Mouse (Mus musculus) myocyte (in vitro differentiated cells): ENCODE data around the gene D230025D16Rik. TPM values are rescaled to one million over a fixed set of nuclear protein-coding genes. Genes with fewer than 3 reads are reported as not detected.

ENCODE experiments used
- H3K27me3 ChIP-seq: one replicate; pipeline ENCODE4 v1.6.1; 2011; ENCODE audit not compliant: control insufficient read depth, insufficient read depth, insufficient read length
- H3K36me3 ChIP-seq: one replicate; pipeline ENCODE4 v1.6.1; 2011; ENCODE audit not compliant: control insufficient read depth, insufficient read depth
- H3K4me2 ChIP-seq: one replicate; pipeline ENCODE4 v1.6.1; 2011; ENCODE audit warnings: low read depth, control low read depth
- H3K4me3 ChIP-seq: one replicate; pipeline ENCODE4 v1.5.1; 2011; ENCODE audit warnings: mild to moderate bottlenecking, control low read depth, moderate library complexity
- H3K79me2 ChIP-seq: one replicate; pipeline ENCODE4 v1.6.1; 2011; ENCODE audit not compliant: control insufficient read depth, insufficient read depth
- H3ac ChIP-seq: one replicate; pipeline ENCODE4 v1.6.1; 2011; ENCODE audit not compliant: control insufficient read depth, insufficient read length
- CEBPB ChIP-seq: IDR thresholded peaks from 2 replicates; pipeline ENCODE4 v1.6.1; 2011; ENCODE audit warnings: mild to moderate bottlenecking, moderate library complexity; ENCODE audit not compliant: poor library complexity, insufficient read depth, severe bottlenecking
- E2F4 ChIP-seq: IDR thresholded peaks from one replicate; pipeline ENCODE4 v1.6.1; 2011; ENCODE audit warnings: mild to moderate bottlenecking, control low read depth, moderate library complexity; ENCODE audit not compliant: insufficient read depth
- MAX ChIP-seq: IDR thresholded peaks from one replicate; pipeline ENCODE4 v1.6.1; 2011; ENCODE audit warnings: low read depth, mild to moderate bottlenecking, control low read depth
- MYOD1 ChIP-seq, 3 experiments: IDR thresholded peaks; one replicate each; pipeline ENCODE4 v1.6.1; 2011; ENCODE audit warnings: control low read depth in 2 of 3, low read depth in 2 of 3, mild to moderate bottlenecking in 2 of 3, moderate library complexity in 1 of 3; ENCODE audit not compliant: insufficient read length in 2 of 3, control insufficient read depth in 1 of 3
- MYOG ChIP-seq, 3 experiments: IDR thresholded peaks; one replicate each; pipeline ENCODE4 v1.6.1; 2011; ENCODE audit warnings: control low read depth in 2 of 3, low read depth in 2 of 3, mild to moderate bottlenecking in 2 of 3; ENCODE audit not compliant: insufficient read length in 2 of 3, control insufficient read depth in 1 of 3, insufficient read depth in 1 of 3
- POLR2A ChIP-seq: IDR thresholded peaks from one replicate; pipeline ENCODE4 v1.6.1; 2011; ENCODE audit warnings: low read depth, mild to moderate bottlenecking, control low read depth, moderate library complexity; ENCODE audit not compliant: insufficient read length
- POLR2AphosphoS2 ChIP-seq: IDR thresholded peaks from one replicate; pipeline ENCODE4 v1.6.1; 2011; ENCODE audit warnings: low read depth, control low read depth; ENCODE audit not compliant: insufficient read length
- REST ChIP-seq: IDR thresholded peaks from one replicate; pipeline ENCODE4 v1.6.1; 2011; ENCODE audit warnings: mild to moderate bottlenecking, control low read depth, moderate library complexity; ENCODE audit not compliant: insufficient read depth, insufficient read length
- SRF ChIP-seq: IDR thresholded peaks from one replicate; pipeline ENCODE4 v1.6.1; 2011; ENCODE audit warnings: low read depth; ENCODE audit not compliant: control insufficient read depth, insufficient read length
- TCF12 ChIP-seq: IDR thresholded peaks from one replicate; pipeline ENCODE4 v1.6.1; 2011; ENCODE audit warnings: mild to moderate bottlenecking, control low read depth; ENCODE audit not compliant: poor library complexity, insufficient read depth, severe bottlenecking
- TCF3 ChIP-seq: IDR thresholded peaks from one replicate; pipeline ENCODE4 v1.6.1; 2011; ENCODE audit warnings: low read depth, control low read depth; ENCODE audit not compliant: insufficient read length
- USF1 ChIP-seq: IDR thresholded peaks from one replicate; pipeline ENCODE4 v1.6.1; 2011; ENCODE audit warnings: low read depth, mild to moderate bottlenecking, control low read depth, moderate library complexity
- polyA plus RNA-seq: library from polyadenylated mRNA; unstranded; fragments of >200 nt; fragmentation: generic; extraction: Trizol; gene quantifications from one replicate; pipeline ENCODE4 v1.2.1, GENCODE M21; 2012; ENCODE audit warnings: missing spikeins

Gene D230025D16Rik
- polyA plus RNA-seq, 1 experiment: 16.6 TPM

- Histone ChIP-seq H3ac (no peak overlapping the region), H3K36me3 (peaks cover 60% of the 10 kb centered on the region), H3K4me3 (no peak overlapping the region), H3K27me3 (no peaks in the 10 kb centered on the region), H3K4me2 (no peak overlapping the region), H3K79me2 (peaks cover 90% of the 10 kb centered on the region)
- TF ChIP-seq MYOG (IDR thresholded peaks at IDR 0.05; ENCODE audit: control insufficient read depth in 1 of 3, insufficient read depth in 1 of 3, insufficient read length in 2 of 3, low read depth in 2 of 3) (no peak), TCF3 (no peak)
These were observed 32.8 kb upstream of the D230025D16Rik start for GRCm38 (mm10) chr8:105192182-105192581.

DNA sequence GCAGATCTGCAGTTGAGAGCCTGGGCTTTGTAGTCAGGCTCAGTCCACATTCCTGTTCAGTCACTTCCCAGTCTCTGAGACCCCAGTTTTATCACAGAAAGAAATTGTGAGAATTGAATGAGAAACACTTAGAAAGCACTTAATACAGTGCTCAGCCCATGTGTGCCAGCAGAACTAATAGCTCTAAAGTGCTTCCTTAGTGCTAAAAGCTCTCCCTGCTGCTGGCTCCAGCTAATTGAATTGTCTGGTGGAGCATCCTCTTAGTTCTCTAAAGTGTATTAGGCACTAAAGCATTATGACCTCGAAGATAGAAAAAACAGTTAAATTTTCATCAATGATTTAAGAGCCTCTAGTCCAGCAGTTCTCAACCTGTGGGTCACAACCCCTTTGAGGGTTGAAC is 19.2 kb upstream of the D230025D16Rik start:
- peaks cover 28% of the 10 kb centered on the region for H3K36me3 ChIP-seq
- no peaks in the 10 kb centered on the region for H3K27me3 ChIP-seq
- TF ChIP-seq POLR2AphosphoS2 (no peak), POLR2A (no peak), REST (no peak), CEBPB (no peak), MYOD1 (IDR thresholded peaks at IDR 0.05; ENCODE audit: control insufficient read depth in 1 of 3, insufficient read length in 2 of 3, low read depth in 2 of 3) (no peak), SRF (no peak), TCF12 (no peak), MAX (no peak), E2F4 (no peak), MYOG (IDR thresholded peaks at IDR 0.05; ENCODE audit: control insufficient read depth in 1 of 3, insufficient read depth in 1 of 3, insufficient read length in 2 of 3, low read depth in 2 of 3) (no peak), USF1 (no peak), TCF3 (no peak)
- H3K4me3 ChIP-seq: no peak overlapping the region
- H3K79me2 ChIP-seq: peaks cover 19% of the 10 kb centered on the region
- H3ac ChIP-seq: no peak overlapping the region
- no peak overlapping the region for H3K4me2 ChIP-seq

DNA sequence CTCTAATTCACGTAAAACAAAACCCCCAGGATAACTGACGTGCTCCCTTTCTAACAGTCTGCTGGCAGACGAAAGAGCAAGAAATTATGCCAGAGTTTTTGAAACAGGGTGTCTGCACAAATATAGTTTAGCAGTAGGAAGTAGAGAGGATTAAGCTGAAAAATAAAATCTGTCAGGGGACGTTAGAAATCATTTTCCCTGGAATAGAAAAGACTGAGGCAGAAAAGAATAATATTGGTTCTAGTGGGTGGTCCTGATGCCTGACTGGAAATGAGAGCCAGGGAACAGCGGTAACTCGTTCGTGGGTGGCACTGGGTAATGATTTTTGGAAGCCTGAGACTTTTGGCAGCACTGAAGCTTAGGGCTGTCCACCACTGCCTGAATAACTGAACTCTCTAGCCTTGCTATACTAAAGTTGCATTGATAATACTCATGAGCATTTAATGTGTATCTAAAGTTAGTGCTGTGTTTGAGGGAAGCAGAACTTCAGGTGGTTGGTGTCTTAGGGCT is 18.1 kb upstream of the D230025D16Rik start:
- Histone ChIP-seq H3K27me3 (no peaks in the 10 kb centered on the region), H3K36me3 (peaks cover 33% of the 10 kb centered on the region)
- TF ChIP-seq REST (no peak), TCF12 (no peak), POLR2A (no peak), MYOD1 (IDR thresholded peaks at IDR 0.05; ENCODE audit: control insufficient read depth in 1 of 3, insufficient read length in 2 of 3, low read depth in 2 of 3) (no peak), SRF (no peak), POLR2AphosphoS2 (no peak)

DNA sequence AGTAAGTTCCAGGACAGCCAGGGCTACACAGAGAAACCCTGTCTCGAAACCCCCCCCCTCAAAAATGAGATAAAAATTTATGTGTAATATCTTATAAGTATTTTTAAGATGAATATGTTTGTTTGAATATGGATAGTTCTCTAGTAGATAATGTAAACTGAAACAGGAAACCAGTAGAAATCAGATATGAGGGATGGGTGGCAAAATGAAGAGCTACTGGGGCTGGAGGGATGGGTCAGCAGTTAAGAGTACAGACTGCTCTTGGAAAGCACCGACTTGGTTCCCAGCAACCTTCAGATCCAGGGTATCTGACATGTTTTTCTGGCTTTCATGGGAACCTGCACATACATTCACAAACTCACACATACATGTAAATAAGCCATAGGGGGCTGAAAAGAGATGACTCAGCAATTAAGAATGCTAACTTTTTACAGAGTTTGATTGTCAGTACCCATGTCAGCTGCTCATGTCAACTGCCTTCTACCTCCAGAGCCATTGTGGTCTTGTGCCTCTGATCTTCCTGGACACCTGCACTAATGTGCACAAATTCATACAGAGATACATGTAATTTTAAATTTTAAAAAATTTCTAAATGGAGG is 17.2 kb upstream of the D230025D16Rik start:
- TF ChIP-seq TCF3 (no peak), SRF (no peak), TCF12 (no peak)
- Histone ChIP-seq H3K79me2 (peaks cover 24% of the 10 kb centered on the region), H3K4me3 (no peak overlapping the region), H3K36me3 (peaks cover 32% of the 10 kb centered on the region), H3ac (no peak overlapping the region), H3K4me2 (no peak overlapping the region), H3K27me3 (no peaks in the 10 kb centered on the region)

More for the DNA sequence above, 18.1 kb upstream of the D230025D16Rik start:
- Histone ChIP-seq H3K4me2 (no peak overlapping the region), H3K79me2 (peaks cover 25% of the 10 kb centered on the region), H3K4me3 (no peak overlapping the region), H3ac (no peak overlapping the region)

DNA sequence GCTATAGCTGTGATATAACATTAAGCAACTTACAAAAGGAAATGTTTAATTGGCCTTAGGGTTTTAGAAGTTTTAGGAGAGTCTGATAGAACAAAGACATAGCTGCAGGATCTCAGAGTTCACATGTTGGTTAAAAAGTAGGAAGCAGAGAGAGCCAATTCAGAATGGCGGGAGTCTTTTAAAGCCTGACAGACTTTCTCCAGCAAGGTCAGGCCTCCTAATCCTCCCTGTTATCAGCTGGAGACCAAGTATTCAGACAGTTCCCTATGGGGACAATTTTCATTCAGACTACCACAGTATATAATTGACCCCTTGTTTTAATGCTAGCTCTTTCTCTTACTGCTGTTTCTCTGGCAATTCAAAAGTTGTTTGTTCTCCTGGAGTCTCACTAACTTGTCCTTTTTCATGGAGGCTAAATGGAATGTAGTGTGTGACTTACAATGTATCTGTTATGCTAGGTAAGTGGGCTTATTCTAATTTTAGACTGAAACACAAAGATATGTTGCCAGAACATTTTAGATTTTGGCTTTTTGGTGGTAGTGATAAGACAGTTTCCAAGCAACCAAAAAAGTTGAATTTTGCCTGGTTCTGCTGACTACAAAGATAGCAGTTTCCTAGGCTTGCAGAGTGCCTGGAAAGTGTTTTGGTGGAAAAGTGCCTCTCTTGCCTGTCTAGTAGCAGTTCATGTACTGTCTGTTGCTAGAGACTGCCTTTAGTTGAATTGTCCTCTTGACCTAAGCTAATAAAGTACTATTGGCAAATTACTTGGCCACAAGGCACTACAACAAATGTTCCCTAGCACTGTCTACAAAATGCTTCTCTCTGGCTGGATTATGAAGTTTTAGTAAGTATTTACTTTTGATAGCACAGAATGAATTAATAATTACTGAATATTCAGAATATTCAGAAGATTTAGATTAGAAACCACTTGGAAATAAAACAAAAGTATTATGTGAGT is 15.5 kb upstream of the D230025D16Rik start:
- H3ac ChIP-seq: no peak overlapping the region
- peaks cover 24% of the 10 kb centered on the region for H3K79me2 ChIP-seq
- TF ChIP-seq USF1 (no peak), TCF3 (no peak), MAX (no peak), SRF (no peak), TCF12 (no peak), E2F4 (no peak), POLR2A (no peak)
- no peak overlapping the region for H3K4me3 ChIP-seq
- peaks cover 25% of the 10 kb centered on the region for H3K36me3 ChIP-seq
- H3K4me2 ChIP-seq: no peak overlapping the region
- H3K27me3 ChIP-seq: no peaks in the 10 kb centered on the region
